8 mouse cellular contexts compared by ENCODE assay signal in genomic region chr7:101320399-101321217, GRCm38 (mm10). TPM values are rescaled to one million over a fixed set of nuclear protein-coding genes. Genes with fewer than 3 reads are reported as not detected.
DNase-seq lines count a peak whose midpoint lies in the region; ATAC-seq and TF ChIP-seq lines count a peak whose summit lies in the region.

No protein-coding gene starts in this region.

- CTCF ChIA-PET in Patski (lab: Charles Lee) = interaction anchor here (1.2 kb wide), 1 partner anchor 10 kb away, joined by 9 read pairs; no protein-coding TSS in a partner anchor

- no peaks in the 10 kb centered on the region; the same call in 1 of the 2 replicates for H3K4me1 ChIP-seq in embryonic facial prominence, embryonic 11.5 days (ENCODE audit: control insufficient read depth, insufficient read depth, low read length)
- H3K4me1 ChIP-seq in hindbrain, embryonic 16.5 days (ENCODE audit: control insufficient read depth, insufficient read depth, low read depth, low read length) = peaks cover 15% of the 10 kb centered on the region
- H3K4me1 ChIP-seq in neural tube, embryonic 13.5 days (replicated peaks) = peaks cover 20% of the 10 kb centered on the region

- peak overlapping the region; percentile 83 for H3K4me3 ChIP-seq in embryonic facial prominence, embryonic 11.5 days (ENCODE audit: low read depth, low read length)
- peak overlapping the region; percentile 87 for H3K4me3 ChIP-seq in hindbrain, embryonic 16.5 days (ENCODE audit: low read length)
- H3K4me3 ChIP-seq in neural tube, embryonic 13.5 days = peak overlapping the region; percentile 76

- ATAC-seq in Patski = peak; percentile 55
- peak; percentile 63 for ATAC-seq in embryonic facial prominence, embryonic 11.5 days (replicated peaks; ENCODE audit: insufficient number of reproducible peaks, low FRiP score, low TSS enrichment, low read depth)
- peak; percentile 72 for ATAC-seq in hindbrain, embryonic 16.5 days
- peak; percentile 80 for ATAC-seq in neural tube, embryonic 13.5 days (ENCODE audit: low read depth)

- intact Hi-C loops in left cerebral cortex, postnatal 4 days (cut with DNase I) = no loop called here

- H3K36me3 ChIP-seq in embryonic facial prominence, embryonic 11.5 days (replicated peaks; ENCODE audit: control insufficient read depth, insufficient read depth, low read depth, low read length) = no peaks in the 10 kb centered on the region
- no peaks in the 10 kb centered on the region for H3K36me3 ChIP-seq in hindbrain, embryonic 16.5 days (ENCODE audit: control insufficient read depth, insufficient read depth, low read length)
- H3K36me3 ChIP-seq in neural tube, embryonic 13.5 days = no peaks in the 10 kb centered on the region

- H3K27ac ChIP-seq in embryonic facial prominence, embryonic 11.5 days (replicated peaks; ENCODE audit: low read depth, low read length) = no peak overlapping the region; the same call in 1 of the 2 replicates
- H3K27ac ChIP-seq in hindbrain, embryonic 16.5 days (ENCODE audit: low read depth, low read length) = no peak overlapping the region
- H3K27ac ChIP-seq in neural tube, embryonic 13.5 days (replicated peaks) = no peak overlapping the region

- H3K27me3 ChIP-seq in Patski = no peaks in the 10 kb centered on the region
- H3K27me3 ChIP-seq in embryonic facial prominence, embryonic 11.5 days (ENCODE audit: control insufficient read depth, insufficient read depth, low read length) = peaks cover 6% of the 10 kb centered on the region
- peaks cover 2% of the 10 kb centered on the region; the same call in 1 of the 2 replicates for H3K27me3 ChIP-seq in hindbrain, embryonic 16.5 days (replicated peaks; ENCODE audit: control insufficient read depth, insufficient read depth, low read length)
- peaks cover 48% of the 10 kb centered on the region for H3K27me3 ChIP-seq in neural tube, embryonic 13.5 days

- in situ Hi-C loops in Patski (cut with MboI; ENCODE audit: low pct_unique_long_range_greater_than_20kb) = no loop called here

- H3K9ac ChIP-seq in embryonic facial prominence, embryonic 11.5 days (replicated peaks; ENCODE audit: low read length) = peak overlapping the region; percentile 71
- peak overlapping the region; percentile 79 for H3K9ac ChIP-seq in hindbrain, embryonic 16.5 days (ENCODE audit: low read depth, low read length)
- peak overlapping the region; percentile 80 for H3K9ac ChIP-seq in neural tube, embryonic 13.5 days

- peak overlapping the region; percentile 98 for H3K4me2 ChIP-seq in embryonic facial prominence, embryonic 11.5 days (ENCODE audit: low read depth, low read length)
- H3K4me2 ChIP-seq in hindbrain, embryonic 16.5 days (ENCODE audit: low read length) = peak overlapping the region; percentile 99
- peak overlapping the region; percentile 95 for H3K4me2 ChIP-seq in neural tube, embryonic 13.5 days

- no peak for TF ChIP-seq CTCF in Patski (IDR thresholded peaks at IDR 0.05)

- 5% methylated on average over 30 of the region's 37 CpGs for WGBS in embryonic facial prominence, embryonic 11.5 days
- WGBS in hindbrain, embryonic 16.5 days = 5% methylated on average over 27 of the region's 37 CpGs
- 6% methylated on average over 21 of the region's 37 CpGs for WGBS in neural tube, embryonic 13.5 days

- no peaks in the 10 kb centered on the region for H3K9me3 ChIP-seq in embryonic facial prominence, embryonic 11.5 days (replicated peaks; ENCODE audit: control insufficient read depth, low read length)
- no peaks in the 10 kb centered on the region for H3K9me3 ChIP-seq in hindbrain, embryonic 16.5 days (ENCODE audit: control insufficient read depth, low read length)
- H3K9me3 ChIP-seq in neural tube, embryonic 13.5 days = no peaks in the 10 kb centered on the region

- peak; percentile 34 for DNase-seq in left cerebral cortex, postnatal 4 days
- DNase-seq in left cerebral cortex, adult 9 months (ENCODE audit: low spot score in 2 of 2) = no peak
- DNase-seq in Patski (ENCODE audit: low read depth, low spot score) (no peak), liver (peak; percentile 79)
- DNase-seq in embryonic facial prominence, embryonic 11.5 days (ENCODE audit: low spot score) = peak; percentile 75
- no peak for DNase-seq in layer of hippocampus, adult 11-12 months (ENCODE audit: low spot score)

- POLR2A ChIA-PET in Patski (lab: Charles Lee) = no interaction called here

RNA-seq across cellular contexts. Expression of gene Stard10, which starts 3.7 kb away (rescaled TPM):
- 10 to 100 TPM; 13.2 to 14.6 TPM for total RNA-seq in left cerebral cortex, postnatal 4 days (2021)
- polyA plus RNA-seq in Patski (2021) = 68.5 TPM
- polyA plus RNA-seq in embryonic facial prominence, embryonic 11.5 days (2014; fragmentation: Nextera tagmentation; extraction: Ambion mirVana) = 13.5 and 15.6 TPM in 2 replicates
- polyA plus RNA-seq in hindbrain, embryonic 16.5 days (2015; fragmentation: Nextera tagmentation; extraction: Ambion mirVana) = 11.9 and 13.8 TPM in 2 replicates
- 9.2 and 9.6 TPM in 2 replicates for polyA plus RNA-seq in neural tube, embryonic 13.5 days (2015; fragmentation: Nextera tagmentation; extraction: Ambion mirVana)

RNA-seq across cellular contexts. Expression of gene Atg16l2, which starts 18.6 kb away (rescaled TPM):
- total RNA-seq in left cerebral cortex, postnatal 4 days (2021) = 10 to 100 TPM; 34.2 to 36.0 TPM
- polyA plus RNA-seq in Patski (2021) = 39.5 TPM
- 7.2 and 7.3 TPM in 2 replicates for polyA plus RNA-seq in embryonic facial prominence, embryonic 11.5 days (2014; fragmentation: Nextera tagmentation; extraction: Ambion mirVana)
- 33.5 and 34.0 TPM in 2 replicates for polyA plus RNA-seq in hindbrain, embryonic 16.5 days (2015; fragmentation: Nextera tagmentation; extraction: Ambion mirVana)
- 16.5 and 17.7 TPM in 2 replicates for polyA plus RNA-seq in neural tube, embryonic 13.5 days (2015; fragmentation: Nextera tagmentation; extraction: Ambion mirVana)

RNA-seq across cellular contexts. Expression of gene Arap1, which starts 27.3 kb away (rescaled TPM):
- 10 to 100 TPM; 21.1 to 21.9 TPM for total RNA-seq in left cerebral cortex, postnatal 4 days (2021)
- polyA plus RNA-seq in Patski (2021) = 31.1 TPM
- polyA plus RNA-seq in embryonic facial prominence, embryonic 11.5 days (2014; fragmentation: Nextera tagmentation; extraction: Ambion mirVana) = 13.5 and 14.1 TPM in 2 replicates
- 12.8 and 13.8 TPM in 2 replicates for polyA plus RNA-seq in hindbrain, embryonic 16.5 days (2015; fragmentation: Nextera tagmentation; extraction: Ambion mirVana)
- 11.2 and 11.3 TPM in 2 replicates for polyA plus RNA-seq in neural tube, embryonic 13.5 days (2015; fragmentation: Nextera tagmentation; extraction: Ambion mirVana)

Comparison
In these comparisons a context has a peak if more than half of its experiments do, and no peak if none do; other contexts are left out.
1. DNase-seq: peak in left cerebral cortex, postnatal 4 days (single experiment), embryonic facial prominence, embryonic 11.5 days (single experiment) and liver (single experiment); none in left cerebral cortex, adult 9 months (0 of 2), Patski (single experiment) and layer of hippocampus, adult 11-12 months (single experiment).
2. Peak in every context shown above with its lines, with median percentiles within 50 percentile points of each other: ATAC-seq, H3K4me2 ChIP-seq, H3K4me3 ChIP-seq and H3K9ac ChIP-seq.